Mouse (Mus musculus) midbrain, embryonic 10.5 days (tissue): Measurements from ENCODE around the gene Gm3435. TPM values are rescaled to one million over a fixed set of nuclear protein-coding genes. Genes with fewer than 3 reads are reported as not detected.
"Not testable (repeated sequence)": the region's sequence is repeated elsewhere in the genome, so short reads cannot be mapped to it uniquely, and the experiment has no call there.

Source experiments
- DNase-seq: peaks from one replicate; pipeline ENCODE4 v3.0.0-alpha.2; 2017; ENCODE audit warnings: low spot score
- H3K27ac ChIP-seq: fragments of 300-500 bp; sonication (generic); replicated peaks from 2 replicates; pipeline ENCODE4 v1.5.1; 2016; ENCODE audit warnings: mild to moderate bottlenecking
- H3K27me3 ChIP-seq: fragments of 300-500 bp; sonication (generic); 2 replicates; pipeline ENCODE4 v1.6.1; 2016; ENCODE audit warnings: low read depth, mild to moderate bottlenecking; ENCODE audit not compliant: poor library complexity, severe bottlenecking
- H3K36me3 ChIP-seq: fragments of 300-500 bp; sonication (generic); 2 replicates; pipeline ENCODE4 v1.6.1; 2016; ENCODE audit warnings: mild to moderate bottlenecking, moderate library complexity
- H3K4me1 ChIP-seq: fragments of 300-500 bp; sonication (generic); 2 replicates; pipeline ENCODE4 v1.6.1; 2016
- H3K4me3 ChIP-seq: fragments of 300-500 bp; sonication (generic); 2 replicates; pipeline ENCODE4 v1.5.1; 2016; ENCODE audit warnings: mild to moderate bottlenecking, moderate library complexity
- H3K9me3 ChIP-seq: fragments of 300-500 bp; sonication (generic); replicated peaks from 2 replicates; pipeline ENCODE4 v1.6.1; 2016; ENCODE audit warnings: mild to moderate bottlenecking
- WGBS: fragments of 180-500 bp; shearing (Covaris S2); methylation state at CpG from one replicate; pipeline ENCODE4 v1.1.7; 2016; 5-methylcytosine and 5-hydroxymethylcytosine counted together
- polyA plus RNA-seq: library from polyadenylated mRNA; unstranded; fragments of >200 nt; fragmentation: Nextera tagmentation; extraction: Ambion mirVana; gene quantifications from 2 replicates; pipeline ENCODE4 v1.2.1, GENCODE M21; 2016

The Gm3435 gene
- polyA plus RNA-seq, 1 experiment from 2014 or later = 11.3 TPM

DNA sequence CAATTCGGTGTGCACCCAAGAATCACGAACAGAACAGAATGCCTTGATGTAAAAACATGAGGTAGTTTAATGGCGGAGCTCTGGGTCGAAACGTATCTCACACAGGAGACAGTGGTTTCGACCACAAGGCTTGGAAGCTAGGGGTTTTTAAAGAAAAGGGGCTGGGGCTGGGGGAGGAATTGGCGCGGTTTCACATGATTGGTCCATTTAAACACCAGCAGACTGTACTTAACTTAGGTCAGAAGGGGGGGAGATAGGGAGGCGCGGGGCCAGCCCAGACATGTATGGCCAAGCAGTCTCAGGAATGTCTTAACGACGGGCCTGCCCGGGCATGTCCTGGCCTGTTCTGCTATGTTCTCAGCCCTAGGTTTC is 43.8 kb downstream of the Gm3435 start:
- DNase-seq, H3K27me3 ChIP-seq, H3K4me3 ChIP-seq, H3K4me1 ChIP-seq, H3K27ac ChIP-seq, H3K9me3 ChIP-seq: not testable (repeated sequence)
- 94% methylated on average over 13 of the region's 13 CpGs for WGBS
- H3K36me3 ChIP-seq = peaks cover 36% of the 10 kb centered on the region

- 89% methylated on average over 4 of the region's 4 CpGs for WGBS
- Histone ChIP-seq H3K36me3 (peaks cover 55% of the 10 kb centered on the region), H3K27ac (no peak overlapping the region), H3K9me3 (no peaks in the 10 kb centered on the region), H3K4me3 (no peak overlapping the region), H3K27me3 (no peaks in the 10 kb centered on the region), H3K4me1 (no peaks in the 10 kb centered on the region)
- no peak for DNase-seq
These were observed 45.9 kb downstream of the Gm3435 start for GRCm38 (mm10) chr17:15055925-15056324.

DNA sequence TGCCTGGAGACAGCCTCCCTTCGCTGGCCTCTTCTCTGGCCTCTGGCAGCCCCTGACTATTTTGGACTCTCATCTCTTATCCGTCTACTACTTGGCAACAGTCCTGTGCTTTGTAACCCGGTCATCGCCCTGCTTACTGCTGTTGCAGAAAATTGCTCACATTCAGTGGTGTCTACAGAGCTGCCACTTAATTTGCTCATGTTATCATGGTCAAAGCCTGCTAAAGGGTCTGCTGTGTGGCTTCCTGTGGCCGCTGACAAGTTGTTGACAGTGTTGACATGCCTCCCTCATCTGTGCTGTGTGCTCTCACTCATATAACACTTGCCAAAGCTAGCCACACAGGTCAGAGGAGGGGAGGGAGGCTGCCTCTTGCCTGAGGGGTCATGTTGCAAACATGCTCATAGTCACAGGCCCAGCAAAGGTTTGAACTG is 48.2 kb downstream of the Gm3435 start:
- Histone ChIP-seq H3K27ac (no peak overlapping the region), H3K36me3 (peaks cover 77% of the 10 kb centered on the region), H3K9me3 (no peaks in the 10 kb centered on the region), H3K27me3 (no peaks in the 10 kb centered on the region), H3K4me1 (no peaks in the 10 kb centered on the region), H3K4me3 (no peak overlapping the region)
- no peak for DNase-seq
- WGBS = 92% methylated on average over 5 of the region's 5 CpGs

GRCm38 (mm10) chr17:15059646-15060045 is 49.7 kb downstream of the Gm3435 start:
- Histone ChIP-seq H3K27ac (no peak overlapping the region), H3K36me3 (peaks cover 85% of the 10 kb centered on the region), H3K4me3 (no peak overlapping the region), H3K4me1 (no peaks in the 10 kb centered on the region), H3K27me3 (no peaks in the 10 kb centered on the region), H3K9me3 (no peaks in the 10 kb centered on the region)
- WGBS = 96% methylated on average over 14 of the region's 14 CpGs
- DNase-seq = no peak

GRCm38 (mm10) chr17:15060356-15060755 is 50.4 kb downstream of the Gm3435 start:
- peaks cover 78% of the 10 kb centered on the region for H3K36me3 ChIP-seq
- no peaks in the 10 kb centered on the region for H3K9me3 ChIP-seq

DNA sequence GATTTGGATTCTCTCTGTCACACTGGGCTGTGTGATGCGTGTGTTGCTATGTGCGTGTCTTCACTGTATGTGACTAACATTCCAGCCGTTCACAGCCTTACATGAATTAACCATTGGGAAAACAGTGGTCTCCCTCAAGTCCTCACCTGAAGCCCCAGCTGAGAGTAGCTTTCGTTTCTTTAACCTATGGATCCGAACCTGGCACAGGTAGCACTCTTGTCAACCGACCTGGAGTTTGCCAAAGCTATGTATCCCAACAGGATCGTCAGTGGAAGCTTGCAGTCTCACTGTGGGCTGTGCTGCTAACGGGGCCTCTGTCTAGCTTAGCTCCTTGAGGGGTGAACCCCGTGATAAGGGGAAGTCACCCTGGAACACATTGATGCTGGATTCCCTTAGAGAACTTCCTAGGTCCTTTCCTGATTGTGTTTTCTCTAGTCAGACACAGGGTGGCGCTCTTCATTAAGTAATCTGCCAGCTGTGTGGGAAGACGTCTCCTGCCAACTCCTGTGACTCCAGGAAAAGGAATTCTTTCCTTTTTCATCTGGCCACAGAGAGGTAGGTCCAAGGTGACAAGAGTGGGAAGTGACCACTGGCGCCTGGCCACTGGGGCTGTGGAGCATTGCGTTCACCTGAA is 55.5 kb downstream of the Gm3435 start:
- peaks cover 34% of the 10 kb centered on the region for H3K36me3 ChIP-seq
- 41% methylated on average over 13 of the region's 13 CpGs for WGBS
- no peaks in the 10 kb centered on the region for H3K27me3 ChIP-seq
- H3K4me1 ChIP-seq = peaks cover 24% of the 10 kb centered on the region
- H3K27ac ChIP-seq = peak overlapping the region; percentile 68
- H3K9me3 ChIP-seq = no peaks in the 10 kb centered on the region
- H3K4me3 ChIP-seq = peak overlapping the region; percentile 30
- peak; percentile 71 for DNase-seq

More at GRCm38 (mm10) chr17:15060356-15060755, 50.4 kb downstream of the Gm3435 start:
- 95% methylated on average over 6 of the region's 6 CpGs for WGBS
- no peak for DNase-seq
- Histone ChIP-seq H3K27me3 (no peaks in the 10 kb centered on the region), H3K4me3 (no peak overlapping the region), H3K27ac (no peak overlapping the region), H3K4me1 (no peaks in the 10 kb centered on the region)

- 49% methylated on average over 6 of the region's 6 CpGs for WGBS
- Histone ChIP-seq H3K27ac (peak overlapping the region; percentile 68), H3K36me3 (peaks cover 29% of the 10 kb centered on the region), H3K9me3 (no peaks in the 10 kb centered on the region), H3K27me3 (no peaks in the 10 kb centered on the region), H3K4me3 (peak overlapping the region; percentile 30), H3K4me1 (peaks cover 24% of the 10 kb centered on the region)
- peak; percentile 53 for DNase-seq
These were observed 56.1 kb downstream of the Gm3435 start for GRCm38 (mm10) chr17:15066066-15066465.

DNA sequence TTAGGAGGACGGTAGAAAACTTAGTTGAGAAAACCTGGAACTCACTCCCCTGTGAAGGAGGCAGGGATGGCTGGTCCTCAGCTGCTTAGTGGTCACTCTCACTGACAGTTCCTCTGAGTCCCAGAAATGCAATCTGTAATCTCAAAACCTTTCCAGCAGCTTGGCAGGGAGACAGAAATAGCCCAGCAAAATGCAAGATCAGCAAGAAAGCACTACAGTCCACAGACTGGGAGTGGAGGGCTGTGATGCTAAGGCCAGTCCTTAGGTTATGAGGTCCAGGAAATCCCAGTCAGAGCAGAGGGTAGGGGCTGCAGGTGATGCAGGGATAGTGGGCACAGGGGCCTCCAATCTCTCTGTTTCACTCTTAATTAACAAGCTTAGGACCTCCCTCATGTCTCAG is 56.9 kb downstream of the Gm3435 start:
- no peak overlapping the region for H3K4me3 ChIP-seq
- DNase-seq = no peak
- peaks cover 24% of the 10 kb centered on the region for H3K4me1 ChIP-seq
- H3K27ac ChIP-seq = peak overlapping the region; percentile 33; the same call in 1 of the 2 replicates
- H3K9me3 ChIP-seq = no peaks in the 10 kb centered on the region
- peaks cover 21% of the 10 kb centered on the region for H3K36me3 ChIP-seq
- WGBS = 75% methylated on average over 1 of the region's 1 CpGs
- H3K27me3 ChIP-seq = no peaks in the 10 kb centered on the region

GRCm38 (mm10) chr17:15068040-15068792 is 58.2 kb downstream of the Gm3435 start:
- Histone ChIP-seq H3K27me3 (no peaks in the 10 kb centered on the region), H3K4me3 (no peak overlapping the region), H3K9me3 (no peaks in the 10 kb centered on the region), H3K4me1 (peaks cover 24% of the 10 kb centered on the region), H3K27ac (0 out of 2 replicates have a peak overlapping the region, but pooled peaks have one; percentile 6), H3K36me3 (peaks cover 8% of the 10 kb centered on the region; the same call in 1 of the 2 replicates)
- DNase-seq = no peak
- 81% methylated on average over 8 of the region's 8 CpGs for WGBS

- no peak for DNase-seq
- H3K27ac ChIP-seq = no peak overlapping the region
- no peaks in the 10 kb centered on the region for H3K36me3 ChIP-seq
- no peaks in the 10 kb centered on the region for H3K27me3 ChIP-seq
- H3K9me3 ChIP-seq = no peaks in the 10 kb centered on the region
- H3K4me3 ChIP-seq = no peak overlapping the region
- peaks cover 31% of the 10 kb centered on the region for H3K4me1 ChIP-seq
- 76% methylated on average over 2 of the region's 2 CpGs for WGBS
These were observed 59.1 kb downstream of the Gm3435 start for GRCm38 (mm10) chr17:15069124-15069523.

Other genes starting within 250 kb of the Gm3435 start
- 6.0 and 6.3 TPM in 2 replicates for gene Wdr27, start 67.0 kb upstream of the Gm3435 start, polyA plus RNA-seq
- gene 1600012H06Rik, start 67.0 kb upstream of the Gm3435 start, polyA plus RNA-seq = 29.5 and 33.9 TPM in 2 replicates
- 22.7 and 27.7 TPM in 2 replicates for gene Phf10, start 48.9 kb upstream of the Gm3435 start, polyA plus RNA-seq
- 10.9 and 13.2 TPM in 2 replicates for gene 9030025P20Rik, start 31.7 kb upstream of the Gm3435 start, polyA plus RNA-seq
- gene Gm3417, start 31.4 kb upstream of the Gm3435 start, polyA plus RNA-seq = 0.42 and 1.7 TPM in 2 replicates
- gene Ermard, start 31.0 kb downstream of the Gm3435 start, polyA plus RNA-seq = 97.1 and 104 TPM in 2 replicates
- 0.54 TPM in 1 of 2 replicates, not detected in the other for gene Tcte3, start 31.3 kb downstream of the Gm3435 start, polyA plus RNA-seq
- 5.9 and 6.2 TPM in 2 replicates for gene Gm3448, start 31.4 kb downstream of the Gm3435 start, polyA plus RNA-seq